Mouse (Mus musculus) limb, embryonic 12.5 days (tissue): ENCODE results near the gene Lhfp. TPM values are rescaled to one million over a fixed set of nuclear protein-coding genes. Genes with fewer than 3 reads are reported as not detected.

Experiments
- ATAC-seq: fragments of 200-750 bp; cut with Nextera tagmentation; 2 replicates; pipeline ENCODE4 v1.8.0; 2017; ENCODE audit warnings: low read depth, moderate TSS enrichment; ENCODE audit not compliant: insufficient number of reproducible peaks, insufficient read depth, low FRiP score, low TSS enrichment
- H3K27ac ChIP-seq: fragments of 300-500 bp; sonication (generic); 2 replicates; pipeline ENCODE4 v1.5.1; 2016; ENCODE audit warnings: mild to moderate bottlenecking, moderate library complexity
- H3K27me3 ChIP-seq: fragments of 300-500 bp; sonication (generic); 2 replicates; pipeline ENCODE4 v1.6.1; 2016; ENCODE audit warnings: mild to moderate bottlenecking, moderate library complexity
- H3K36me3 ChIP-seq: fragments of 300-500 bp; sonication (generic); 2 replicates; pipeline ENCODE4 v1.6.1; 2016; ENCODE audit warnings: mild to moderate bottlenecking, moderate library complexity
- H3K4me1 ChIP-seq: fragments of 300-500 bp; sonication (generic); replicated peaks from 2 replicates; pipeline ENCODE4 v1.6.1; 2016
- H3K4me2 ChIP-seq: fragments of 300-500 bp; sonication (generic); 2 replicates; pipeline ENCODE4 v1.6.1; 2016; ENCODE audit warnings: mild to moderate bottlenecking, moderate library complexity
- H3K4me3 ChIP-seq: fragments of 300-500 bp; sonication (generic); replicated peaks from 2 replicates; pipeline ENCODE4 v1.5.1; 2016; ENCODE audit warnings: mild to moderate bottlenecking
- H3K9ac ChIP-seq: fragments of 300-500 bp; sonication (generic); replicated peaks from 2 replicates; pipeline ENCODE4 v1.6.1; 2016; ENCODE audit warnings: mild to moderate bottlenecking, moderate library complexity
- H3K9me3 ChIP-seq: fragments of 300-500 bp; sonication (generic); 2 replicates; pipeline ENCODE4 v1.6.1; 2016; ENCODE audit warnings: mild to moderate bottlenecking, moderate library complexity
- WGBS: fragments of 180-500 bp; shearing (Covaris S2); methylation state at CpG from one replicate; pipeline ENCODE4 v1.1.7; 2016; 5-methylcytosine and 5-hydroxymethylcytosine counted together
- polyA plus RNA-seq: library from polyadenylated mRNA; unstranded; fragments of >200 nt; fragmentation: Nextera tagmentation; extraction: Ambion mirVana; gene quantifications from 2 replicates; pipeline ENCODE4 v1.2.1, GENCODE M21; 2016

The Lhfp gene
- polyA plus RNA-seq, 1 experiment from 2014 or later: 56.5 TPM

DNA sequence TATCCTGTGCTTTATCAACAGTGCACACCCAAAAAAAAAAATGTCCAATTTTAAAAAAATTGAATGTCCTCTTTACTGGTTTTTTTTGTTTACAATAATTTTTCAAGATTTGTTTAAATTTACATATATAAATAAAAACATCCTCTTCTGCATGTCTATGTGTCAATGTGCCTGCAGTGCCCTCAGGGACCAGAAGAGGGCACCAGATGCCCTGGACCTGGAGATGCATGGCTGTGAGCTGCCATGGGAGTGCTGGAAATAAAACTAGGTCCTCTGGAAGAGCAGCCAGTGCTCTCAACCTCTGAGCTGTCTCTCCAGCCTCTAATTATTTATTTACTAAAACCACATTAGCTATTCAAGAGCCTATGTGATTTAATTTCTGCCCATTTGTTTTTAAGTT, 193.4 kb downstream of the Lhfp start:
- Histone ChIP-seq H3K4me3 (no peak overlapping the region), H3K4me1 (no peaks in the 10 kb centered on the region; the same call in 1 of the 2 replicates), H3K36me3 (0 out of 2 replicates have a peak, but pooled peaks cover 2% of the 10 kb centered on the region), H3K4me2 (no peak overlapping the region), H3K9ac (no peak overlapping the region), H3K27ac (no peak overlapping the region), H3K27me3 (no peaks in the 10 kb centered on the region), H3K9me3 (no peaks in the 10 kb centered on the region)
- no peak for ATAC-seq

DNA sequence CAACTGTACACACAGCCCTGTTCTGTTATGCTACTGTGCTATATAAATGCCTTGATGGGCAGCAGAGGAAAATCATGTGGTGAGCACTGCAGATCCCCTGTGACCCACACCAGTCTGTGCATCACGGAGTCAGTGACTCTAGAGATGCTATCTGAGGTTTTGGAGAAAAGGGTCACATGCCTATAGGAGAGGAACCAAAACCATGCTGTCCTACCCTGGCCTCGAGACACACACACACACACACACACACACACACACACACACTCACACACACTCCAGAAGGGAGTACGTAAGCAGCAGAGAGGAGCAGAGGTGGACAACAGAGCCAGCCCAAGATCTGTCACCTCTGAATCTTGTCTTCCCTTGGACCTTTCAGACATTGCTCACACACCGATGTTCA, 195.1 kb downstream of the Lhfp start:
- Histone ChIP-seq H3K36me3 (peaks cover 7% of the 10 kb centered on the region; the same call in 1 of the 2 replicates), H3K4me2 (no peak overlapping the region), H3K9me3 (no peaks in the 10 kb centered on the region), H3K27ac (no peak overlapping the region), H3K27me3 (no peaks in the 10 kb centered on the region), H3K9ac (no peak overlapping the region), H3K4me3 (no peak overlapping the region), H3K4me1 (no peaks in the 10 kb centered on the region)
- no peak for ATAC-seq
- WGBS: 90% methylated on average over 4 of the region's 4 CpGs

DNA sequence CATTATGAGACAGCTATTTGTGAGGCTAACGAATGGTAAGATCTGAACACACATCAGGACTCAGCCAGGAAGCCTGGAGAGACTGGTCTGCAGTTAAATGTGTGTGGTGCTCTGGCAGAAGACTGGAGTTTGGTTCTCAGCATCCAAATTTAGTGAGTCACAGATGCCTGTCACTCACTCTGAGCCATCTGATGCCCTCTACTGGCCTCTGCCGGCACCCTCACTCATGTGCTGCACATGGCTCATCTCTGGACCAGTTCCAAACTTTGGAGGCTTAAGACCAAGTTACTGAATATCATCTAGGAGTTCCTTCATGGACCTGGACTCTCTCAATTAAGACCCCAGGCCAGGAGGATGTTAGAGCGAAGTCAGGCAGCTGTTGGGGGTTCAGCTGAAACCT, 198.8 kb downstream of the Lhfp start:
- ATAC-seq: no peak
- H3K27me3 ChIP-seq: no peaks in the 10 kb centered on the region
- no peak overlapping the region for H3K27ac ChIP-seq
- no peak overlapping the region for H3K4me2 ChIP-seq
- H3K4me1 ChIP-seq: no peaks in the 10 kb centered on the region
- H3K4me3 ChIP-seq: no peak overlapping the region
- no peak overlapping the region for H3K9ac ChIP-seq
- 0 out of 2 replicates have a peak, but pooled peaks cover 11% of the 10 kb centered on the region for H3K9me3 ChIP-seq
- WGBS: 87% methylated on average over 3 of the region's 3 CpGs
- H3K36me3 ChIP-seq: peaks cover 4% of the 10 kb centered on the region; the same call in 1 of the 2 replicates

DNA sequence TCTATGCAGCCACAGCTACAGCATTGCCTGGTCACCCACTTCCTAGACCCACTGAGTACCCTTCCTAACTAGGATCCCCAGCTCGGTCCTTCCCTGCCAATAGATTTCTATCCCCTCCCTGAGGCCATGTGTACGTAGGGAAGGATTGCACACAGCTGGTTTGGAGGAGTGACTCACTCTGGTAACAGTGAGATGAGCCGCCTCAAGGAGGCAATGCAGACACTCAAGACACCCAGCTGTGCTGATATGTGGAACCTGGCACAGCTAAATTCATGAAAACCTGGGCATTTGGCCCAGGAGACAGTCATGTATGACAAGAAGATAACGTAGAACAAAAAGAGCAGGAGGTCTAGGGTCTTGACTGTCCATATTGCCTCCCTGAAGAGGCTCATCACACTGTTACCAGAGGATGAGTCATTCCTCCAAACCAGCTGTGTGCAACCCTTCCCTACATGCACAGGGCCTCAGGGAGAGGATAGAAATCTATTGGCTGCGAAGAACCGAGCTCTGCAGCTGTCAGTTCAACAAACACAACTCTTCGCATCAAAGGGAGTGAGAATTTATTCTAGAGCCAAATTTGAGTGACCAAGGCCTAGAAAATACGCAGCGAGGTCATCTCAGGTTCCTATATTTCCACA, 204.4 kb downstream of the Lhfp start:
- 0 out of 2 replicates have a peak, but pooled peaks cover 11% of the 10 kb centered on the region for H3K9me3 ChIP-seq
- no peak overlapping the region for H3K4me2 ChIP-seq
- H3K4me3 ChIP-seq: no peak overlapping the region
- H3K9ac ChIP-seq: no peak overlapping the region
- ATAC-seq: no peak
- H3K27me3 ChIP-seq: peaks cover 2% of the 10 kb centered on the region; the same call in 1 of the 2 replicates
- H3K27ac ChIP-seq: no peak overlapping the region
- peaks cover 13% of the 10 kb centered on the region for H3K4me1 ChIP-seq
- H3K36me3 ChIP-seq: no peaks in the 10 kb centered on the region
- 89% methylated on average over 9 of the region's 9 CpGs for WGBS

DNA sequence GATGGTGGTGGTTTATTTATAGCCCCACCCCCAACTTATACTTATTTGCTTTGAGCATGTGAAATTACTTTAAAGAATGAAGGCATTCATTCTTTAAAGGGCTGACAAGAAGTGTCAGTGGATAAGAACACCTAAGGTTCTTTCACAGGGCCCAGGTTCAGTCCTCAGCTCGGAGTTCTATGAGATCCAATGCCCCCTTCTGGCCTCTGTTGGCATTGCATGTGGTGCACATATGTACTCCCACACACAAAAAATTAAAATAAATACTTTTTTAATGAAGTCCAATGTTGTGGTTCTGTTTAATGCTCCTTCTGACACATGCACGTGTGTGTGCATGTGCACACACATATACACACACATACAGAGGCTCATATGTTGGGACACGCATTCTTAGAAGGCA, 205.8 kb downstream of the Lhfp start:
- Histone ChIP-seq H3K4me2 (no peak overlapping the region), H3K4me3 (no peak overlapping the region), H3K27me3 (peaks cover 2% of the 10 kb centered on the region; the same call in 1 of the 2 replicates), H3K4me1 (peaks cover 13% of the 10 kb centered on the region), H3K36me3 (no peaks in the 10 kb centered on the region), H3K27ac (no peak overlapping the region), H3K9ac (no peak overlapping the region), H3K9me3 (0 out of 2 replicates have a peak, but pooled peaks cover 11% of the 10 kb centered on the region)
- ATAC-seq: no peak
- 85% methylated on average over 3 of the region's 3 CpGs for WGBS

DNA sequence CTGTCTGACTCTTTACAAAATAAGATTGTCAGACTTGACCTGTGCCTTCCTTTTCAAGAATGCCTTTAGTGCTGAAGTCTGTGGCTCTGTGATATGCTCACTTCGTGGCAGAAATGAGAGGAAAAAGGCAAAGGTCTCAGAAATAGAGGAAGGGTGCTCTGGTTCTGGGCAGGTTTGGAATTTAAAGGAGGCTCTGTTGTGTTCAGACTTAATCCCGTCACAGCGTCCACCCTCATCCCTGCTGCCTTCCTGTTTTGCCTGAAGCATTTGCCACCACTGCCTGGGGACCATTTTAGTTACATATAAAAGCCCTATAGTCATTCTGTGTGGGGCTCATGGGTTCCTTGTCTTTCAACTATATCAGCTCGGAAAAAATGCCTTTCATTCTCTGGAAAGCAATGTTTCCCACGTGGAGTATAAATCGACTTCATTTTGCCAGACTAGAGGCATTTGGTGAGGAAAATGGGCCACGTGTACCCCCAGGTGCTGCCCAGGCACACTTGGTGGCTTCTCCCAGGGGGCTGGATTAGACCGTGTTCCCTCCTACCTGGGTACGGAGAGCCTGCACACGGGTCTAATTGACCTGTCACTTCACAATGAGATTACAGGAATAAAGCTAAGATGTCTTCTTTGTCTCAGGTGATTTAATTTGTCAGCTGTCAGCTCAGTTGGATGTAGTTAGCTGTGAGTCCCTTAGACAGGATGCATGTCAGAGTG, 207.0 kb downstream of the Lhfp start:
- Histone ChIP-seq H3K36me3 (no peaks in the 10 kb centered on the region), H3K4me2 (no peak overlapping the region), H3K4me1 (peaks cover 22% of the 10 kb centered on the region), H3K9me3 (0 out of 2 replicates have a peak, but pooled peaks cover 4% of the 10 kb centered on the region), H3K9ac (no peak overlapping the region), H3K27ac (peak overlapping the region; percentile 50; the same call in 1 of the 2 replicates), H3K27me3 (peaks cover 2% of the 10 kb centered on the region; the same call in 1 of the 2 replicates), H3K4me3 (no peak overlapping the region)
- ATAC-seq: no peak
- WGBS: 24% methylated on average over 10 of the region's 10 CpGs

DNA sequence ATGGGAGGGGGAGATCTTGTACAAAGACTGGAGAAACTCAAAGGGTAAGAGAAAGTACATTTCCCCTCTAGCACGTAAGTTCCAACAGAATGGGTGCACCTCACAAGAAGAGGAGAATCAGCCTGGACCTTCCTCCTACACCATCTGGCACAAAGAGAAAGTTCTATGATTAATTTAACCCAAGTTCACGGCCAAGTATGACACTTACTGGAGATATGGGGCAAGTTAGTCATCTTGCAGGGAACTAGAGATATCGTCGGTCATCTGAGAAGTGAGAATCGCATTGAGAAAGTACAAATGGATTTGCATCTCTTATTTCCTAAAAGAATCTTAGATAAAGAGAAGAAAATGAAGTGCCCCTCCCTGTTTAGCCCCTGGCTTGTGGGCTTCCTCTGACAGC, 211.2 kb downstream of the Lhfp start:
- no peak overlapping the region for H3K27ac ChIP-seq
- 0 out of 2 replicates have a peak, but pooled peaks cover 2% of the 10 kb centered on the region for H3K36me3 ChIP-seq
- H3K9me3 ChIP-seq: no peaks in the 10 kb centered on the region
- H3K9ac ChIP-seq: no peak overlapping the region
- H3K4me1 ChIP-seq: peaks cover 28% of the 10 kb centered on the region
- no peak overlapping the region for H3K4me2 ChIP-seq
- ATAC-seq: no peak
- H3K4me3 ChIP-seq: no peak overlapping the region
- H3K27me3 ChIP-seq: peaks cover 2% of the 10 kb centered on the region; the same call in 1 of the 2 replicates
- WGBS: 93% methylated on average over 5 of the region's 5 CpGs

DNA sequence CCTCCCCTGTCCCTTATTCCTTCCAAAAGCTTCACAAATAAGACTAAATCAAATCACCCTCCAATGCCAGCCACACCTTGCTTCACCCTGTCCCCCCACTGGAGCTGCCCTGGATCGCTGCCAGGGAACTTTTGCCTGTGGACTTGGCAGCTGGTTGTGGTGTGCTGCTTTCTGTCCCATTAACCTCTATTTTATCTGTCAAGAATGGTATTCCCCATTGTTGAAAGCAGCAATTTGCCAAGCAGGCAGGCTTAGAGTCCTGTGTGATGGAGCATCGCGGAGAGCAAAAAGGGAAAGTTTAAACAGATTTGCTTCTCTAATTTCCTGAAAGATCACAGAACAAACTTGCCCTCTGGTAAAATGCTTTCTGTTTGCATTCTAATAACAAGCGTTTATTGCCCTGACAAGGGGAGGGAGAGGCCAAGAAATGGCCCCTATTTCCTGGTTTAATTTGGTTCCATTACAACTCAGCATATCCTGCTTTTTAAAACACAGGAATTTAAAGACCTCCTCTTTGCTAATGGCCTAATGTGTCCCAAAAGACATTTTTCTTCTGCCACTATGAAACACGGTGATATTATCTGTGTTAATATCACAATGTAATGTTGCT, 212.0 kb downstream of the Lhfp start:
- 9% methylated on average over 5 of the region's 5 CpGs for WGBS
- H3K27ac ChIP-seq: peak overlapping the region; percentile 43; the same call in 1 of the 2 replicates
- H3K4me2 ChIP-seq: peak overlapping the region; percentile 6; the same call in 1 of the 2 replicates
- no peak overlapping the region for H3K9ac ChIP-seq
- no peak overlapping the region for H3K4me3 ChIP-seq
- peaks cover 2% of the 10 kb centered on the region; the same call in 1 of the 2 replicates for H3K27me3 ChIP-seq
- ATAC-seq: no peak
- H3K4me1 ChIP-seq: peaks cover 26% of the 10 kb centered on the region
- H3K9me3 ChIP-seq: no peaks in the 10 kb centered on the region
- H3K36me3 ChIP-seq: 0 out of 2 replicates have a peak, but pooled peaks cover 2% of the 10 kb centered on the region

DNA sequence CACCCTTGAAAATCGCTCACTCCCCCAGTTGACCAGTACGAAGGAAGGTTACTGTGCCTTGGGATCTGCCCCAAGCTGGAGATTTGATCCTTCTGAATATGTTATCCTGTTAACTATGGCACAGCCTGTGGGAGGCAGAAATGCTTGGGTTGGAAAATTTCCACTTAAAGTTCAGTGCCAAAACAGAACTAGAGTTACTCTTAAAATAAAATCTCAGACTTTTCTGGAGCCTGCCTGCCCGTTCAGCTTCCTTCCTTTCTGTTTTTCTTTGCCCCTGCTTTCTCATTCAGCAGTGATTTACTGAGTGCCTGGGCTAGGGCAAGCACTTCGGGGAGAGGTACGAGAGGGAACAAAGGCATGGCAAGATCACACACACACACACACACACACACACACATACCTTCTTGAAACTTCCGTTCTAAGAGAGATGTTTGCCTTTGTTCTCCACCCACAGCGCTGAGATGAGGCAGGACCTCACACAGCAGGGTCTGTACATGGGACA, 217.4 kb downstream of the Lhfp start:
- 0 out of 2 replicates have a peak, but pooled peaks cover 2% of the 10 kb centered on the region for H3K36me3 ChIP-seq
- no peak overlapping the region for H3K4me2 ChIP-seq
- H3K4me3 ChIP-seq: no peak overlapping the region
- H3K9me3 ChIP-seq: no peaks in the 10 kb centered on the region
- H3K4me1 ChIP-seq: peaks cover 19% of the 10 kb centered on the region; the same call in 1 of the 2 replicates
- peak overlapping the region; percentile 45 for H3K27ac ChIP-seq
- no peaks in the 10 kb centered on the region for H3K27me3 ChIP-seq
- no peak overlapping the region for H3K9ac ChIP-seq
- 38% methylated on average over 7 of the region's 7 CpGs for WGBS
- no peak for ATAC-seq

DNA sequence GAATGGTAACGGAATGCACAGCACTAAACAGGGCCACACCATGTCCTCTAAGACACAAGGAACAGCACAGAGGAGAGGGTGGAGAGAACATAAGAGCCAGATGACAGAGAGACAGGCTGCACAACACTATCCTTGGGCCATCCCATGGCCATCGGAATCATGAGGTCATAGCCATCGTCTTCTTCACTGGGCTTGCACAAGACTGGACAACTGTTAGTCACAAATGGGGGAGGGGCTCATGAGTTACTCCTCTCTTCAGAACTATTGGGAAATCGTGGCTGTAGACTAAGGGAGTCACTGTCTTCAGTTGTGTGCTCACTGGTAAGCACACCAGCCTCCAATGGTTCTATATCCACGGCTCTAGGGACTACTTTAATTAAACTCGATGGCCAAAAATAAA, 224.8 kb downstream of the Lhfp start:
- 91% methylated on average over 6 of the region's 6 CpGs for WGBS
- H3K36me3 ChIP-seq: no peaks in the 10 kb centered on the region; the same call in 1 of the 2 replicates
- H3K27me3 ChIP-seq: no peaks in the 10 kb centered on the region
- no peak overlapping the region for H3K27ac ChIP-seq
- peaks cover 6% of the 10 kb centered on the region for H3K4me1 ChIP-seq
- no peak overlapping the region for H3K9ac ChIP-seq
- peaks cover 6% of the 10 kb centered on the region; the same call in 1 of the 2 replicates for H3K9me3 ChIP-seq
- H3K4me3 ChIP-seq: no peak overlapping the region
- no peak overlapping the region for H3K4me2 ChIP-seq
- no peak for ATAC-seq

DNA sequence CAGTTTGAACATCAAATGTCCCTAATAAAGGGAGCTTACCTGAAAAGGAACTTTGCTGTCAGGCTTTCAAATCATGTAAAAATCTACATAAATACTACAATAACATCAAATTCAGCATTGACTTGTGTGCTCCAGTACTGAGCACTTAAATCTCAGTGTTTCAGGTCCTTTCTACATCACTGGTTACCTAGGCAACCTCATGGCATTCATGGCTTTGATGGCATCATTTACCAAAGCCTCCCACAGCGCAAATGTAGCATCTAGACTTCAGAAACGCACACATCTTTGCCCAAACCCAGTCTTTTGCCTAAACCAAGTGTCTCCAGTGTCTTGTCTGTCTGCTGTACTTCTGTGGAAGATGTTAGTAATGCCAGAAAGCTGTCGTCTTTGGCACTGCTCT, 225.7 kb downstream of the Lhfp start:
- Histone ChIP-seq H3K4me2 (no peak overlapping the region), H3K4me1 (peaks cover 6% of the 10 kb centered on the region), H3K27ac (no peak overlapping the region), H3K9ac (no peak overlapping the region), H3K27me3 (no peaks in the 10 kb centered on the region), H3K9me3 (peaks cover 6% of the 10 kb centered on the region; the same call in 1 of the 2 replicates), H3K36me3 (no peaks in the 10 kb centered on the region; the same call in 1 of the 2 replicates), H3K4me3 (no peak overlapping the region)
- ATAC-seq: no peak
- WGBS: 85% methylated on average over 3 of the region's 3 CpGs
